Mouse (Mus musculus) forebrain, postnatal 0 days (tissue): ENCODE measurements around the gene Ern1. TPM values are rescaled to one million over a fixed set of nuclear protein-coding genes. Genes with fewer than 3 reads are reported as not detected.

Experiments used
- ATAC-seq: fragments of 200-750 bp; cut with Nextera tagmentation; 2 replicates; pipeline ENCODE4 v1.8.0; 2017; ENCODE audit warnings: mild to moderate bottlenecking, moderate library complexity
- DNase-seq: peaks from one replicate; pipeline ENCODE4 v3.0.0-alpha.2; 2015
- H3K27ac ChIP-seq: fragments of 300-500 bp; sonication (generic); 2 replicates; pipeline ENCODE4 v1.5.1; 2014; ENCODE audit warnings: low read depth, mild to moderate bottlenecking, antibody characterized with exemption, low read length, moderate library complexity, mixed read lengths
- H3K27me3 ChIP-seq: fragments of 300-500 bp; sonication (generic); 2 replicates; pipeline ENCODE4 v1.6.1; 2014; ENCODE audit warnings: mild to moderate bottlenecking, low read length, mixed read lengths; ENCODE audit not compliant: insufficient read depth
- H3K36me3 ChIP-seq: fragments of 300-500 bp; sonication (generic); 2 replicates; pipeline ENCODE4 v1.6.1; 2014; ENCODE audit warnings: mild to moderate bottlenecking, moderate library complexity; ENCODE audit not compliant: insufficient read depth
- H3K4me1 ChIP-seq: fragments of 300-500 bp; sonication (generic); 2 replicates; pipeline ENCODE4 v1.6.1; 2014; ENCODE audit warnings: antibody characterized with exemption; ENCODE audit not compliant: insufficient read depth
- H3K4me2 ChIP-seq: fragments of 300-500 bp; sonication (generic); 2 replicates; pipeline ENCODE4 v1.6.1; 2014; ENCODE audit warnings: low read depth, mild to moderate bottlenecking, moderate library complexity
- H3K4me3 ChIP-seq: fragments of 300-500 bp; sonication (generic); 2 replicates; pipeline ENCODE4 v1.5.1; 2014; ENCODE audit warnings: low read depth, low read length, mixed read lengths
- H3K9ac ChIP-seq: fragments of 300-500 bp; sonication (generic); 2 replicates; pipeline ENCODE4 v1.6.1; 2014; ENCODE audit warnings: mild to moderate bottlenecking
- H3K9me3 ChIP-seq: fragments of 300-500 bp; sonication (generic); 2 replicates; pipeline ENCODE4 v1.6.1; 2016; ENCODE audit warnings: low read length
- CTCF ChIP-seq: sonication (generic); IDR thresholded peaks from 2 replicates; pipeline ENCODE4 v1.5.1; 2016; ENCODE audit warnings: antibody characterized with exemption, control low read depth, low read depth
- WGBS: fragments of 180-500 bp; shearing (Covaris S2); extraction: QIAGEN DNeasy Blood & Tissue Kit; methylation state at CpG from one replicate; pipeline ENCODE4 v1.1.7; 2014; 5-methylcytosine and 5-hydroxymethylcytosine counted together
- polyA plus RNA-seq: library from polyadenylated mRNA; unstranded; fragments of >200 nt; fragmentation: Nextera tagmentation; extraction: Ambion mirVana; gene quantifications from 2 replicates; pipeline ENCODE4 v1.2.1, GENCODE M21; 2015
- total RNA-seq: library from RNA; depleted of rRNA; stranded (reverse); fragments of >200 nt; gene quantifications from 2 replicates; pipeline ENCODE4 v1.2.3, GENCODE M21; 2014

Ern1 gene
- total and polyA plus RNA-seq, 2 experiments from 2014 or later = 1.7 to 8.4 TPM

DNA sequence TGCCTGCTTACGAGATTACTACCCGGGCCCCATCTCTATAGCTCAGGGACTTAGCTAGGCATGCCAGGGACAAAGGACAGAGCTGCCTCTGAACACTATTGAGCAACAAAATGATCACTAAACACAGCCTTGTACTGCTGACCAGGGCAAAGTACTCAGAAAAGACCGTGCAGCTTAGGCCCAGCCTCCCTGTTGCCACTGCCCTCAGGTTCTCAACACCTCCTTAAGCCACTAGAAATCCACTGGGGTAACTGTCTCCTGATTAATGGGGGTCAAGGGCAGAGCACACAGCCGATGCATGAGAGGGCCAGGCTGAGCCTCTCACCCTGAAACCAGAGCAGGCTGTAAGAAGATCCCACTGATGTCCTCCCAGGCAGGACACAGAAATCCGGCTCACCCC lies 26.8 kb upstream of the Ern1 start:
- TF ChIP-seq CTCF = no peak
- no peak overlapping the region for H3K4me3 ChIP-seq
- no peak overlapping the region for H3K27ac ChIP-seq
- ATAC-seq (no peak), DNase-seq (no peak)
- no peak overlapping the region for H3K4me2 ChIP-seq
- H3K9ac ChIP-seq = no peak overlapping the region
- no peaks in the 10 kb centered on the region for H3K27me3 ChIP-seq
- H3K4me1 ChIP-seq = no peaks in the 10 kb centered on the region
- H3K9me3 ChIP-seq = no peaks in the 10 kb centered on the region
- 54% methylated on average over 5 of the region's 5 CpGs for WGBS
- peaks cover 10% of the 10 kb centered on the region for H3K36me3 ChIP-seq

DNA sequence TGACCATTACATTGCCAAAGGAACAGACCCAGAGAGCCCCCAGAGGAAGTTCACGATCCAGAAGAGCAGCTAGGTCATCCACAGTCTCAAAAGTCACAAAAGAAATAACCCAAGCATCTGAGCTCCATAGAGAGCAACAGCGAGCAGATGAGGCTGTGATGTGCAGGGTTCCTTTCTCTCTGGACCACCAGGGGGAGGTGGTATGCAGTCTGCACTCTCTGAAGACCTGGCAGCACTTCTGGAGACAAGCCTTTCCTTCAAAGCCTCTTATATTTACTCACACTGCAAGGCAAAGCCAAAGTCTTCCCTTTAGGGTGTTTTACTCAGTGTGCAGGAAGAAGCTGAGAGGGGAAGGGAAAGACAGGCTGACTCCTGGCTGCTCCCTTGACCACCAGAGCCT lies 25.5 kb upstream of the Ern1 start:
- no peak overlapping the region for H3K27ac ChIP-seq
- no peaks in the 10 kb centered on the region for H3K27me3 ChIP-seq
- WGBS = 42% methylated on average over 2 of the region's 2 CpGs
- H3K9me3 ChIP-seq = no peaks in the 10 kb centered on the region
- no peak overlapping the region for H3K4me3 ChIP-seq
- H3K9ac ChIP-seq = no peak overlapping the region
- H3K36me3 ChIP-seq = peaks cover 20% of the 10 kb centered on the region
- H3K4me1 ChIP-seq = no peaks in the 10 kb centered on the region
- no peak overlapping the region for H3K4me2 ChIP-seq
- peak; percentile 80 for TF ChIP-seq CTCF
- peak; percentile 74 for ATAC-seq
- peak; percentile 56 for DNase-seq

DNA sequence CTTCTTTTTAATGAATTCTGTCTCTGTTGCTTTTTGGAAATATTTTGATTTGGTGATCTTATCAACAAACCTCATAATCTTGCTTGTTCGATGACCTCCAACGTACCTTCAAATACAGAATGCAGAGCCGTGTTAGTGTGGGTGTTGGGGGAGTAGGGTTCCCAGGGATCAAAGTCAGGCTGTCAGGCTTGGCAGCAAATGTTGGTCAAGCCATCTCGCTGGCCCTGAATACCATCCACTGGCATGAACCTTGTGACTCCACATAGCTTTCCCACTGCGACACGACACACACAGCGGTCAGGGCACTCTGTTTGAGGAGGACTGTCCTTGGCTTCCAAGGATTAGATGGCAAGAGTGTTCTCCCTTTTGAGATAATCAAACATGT lies 24.3 kb upstream of the Ern1 start:
- Histone ChIP-seq H3K9ac (no peak overlapping the region), H3K27ac (no peak overlapping the region), H3K9me3 (no peaks in the 10 kb centered on the region), H3K4me3 (no peak overlapping the region), H3K27me3 (no peaks in the 10 kb centered on the region), H3K4me2 (no peak overlapping the region), H3K36me3 (peaks cover 20% of the 10 kb centered on the region), H3K4me1 (no peaks in the 10 kb centered on the region)
- DNase-seq = no peak
- ATAC-seq = no peak
- WGBS = 91% methylated on average over 7 of the region's 7 CpGs
- TF ChIP-seq CTCF = no peak

DNA sequence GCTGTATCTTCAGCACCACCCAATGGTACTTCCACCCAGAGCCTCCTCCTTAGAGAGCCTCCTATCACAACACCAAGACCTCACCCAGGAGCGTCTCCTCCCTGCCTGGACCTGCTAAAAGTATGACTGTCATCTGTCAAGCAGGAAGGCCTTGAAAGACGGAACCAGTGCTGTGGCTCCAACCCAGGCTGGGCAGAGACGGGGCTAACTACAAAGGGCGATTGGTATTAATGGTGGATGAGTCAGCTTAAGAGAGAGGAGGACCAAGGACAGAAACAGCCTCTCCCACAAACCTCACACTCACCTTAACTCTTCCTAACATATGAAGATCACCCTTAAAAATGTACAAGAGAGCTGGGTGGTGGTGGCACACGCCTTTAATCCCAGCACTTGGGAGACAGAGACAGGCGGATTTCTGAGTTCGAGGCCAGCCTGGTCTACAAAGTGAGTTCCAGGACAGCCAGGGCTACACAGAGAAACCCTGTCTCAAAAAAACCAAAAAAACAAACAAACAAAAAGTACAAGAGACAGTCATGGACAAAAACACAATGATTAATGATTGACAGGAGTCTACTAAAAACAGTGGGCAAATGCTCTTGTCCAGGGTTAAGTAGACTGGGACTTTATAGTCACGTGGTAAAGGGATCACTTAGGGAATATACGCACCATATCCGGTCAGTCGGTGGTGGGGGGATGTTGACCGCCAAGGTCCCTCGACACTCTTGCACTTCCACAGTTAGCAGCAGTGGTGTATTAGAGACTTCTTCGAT lies 23.8 kb upstream of the Ern1 start:
- H3K4me2 ChIP-seq = no peak overlapping the region
- ATAC-seq (no peak), DNase-seq (no peak)
- no peak overlapping the region for H3K27ac ChIP-seq
- no peaks in the 10 kb centered on the region for H3K27me3 ChIP-seq
- WGBS = 90% methylated on average over 14 of the region's 14 CpGs
- TF ChIP-seq CTCF = no peak
- H3K9ac ChIP-seq = no peak overlapping the region
- H3K4me1 ChIP-seq = no peaks in the 10 kb centered on the region
- no peak overlapping the region for H3K4me3 ChIP-seq
- H3K36me3 ChIP-seq = peaks cover 20% of the 10 kb centered on the region
- H3K9me3 ChIP-seq = no peaks in the 10 kb centered on the region

DNA sequence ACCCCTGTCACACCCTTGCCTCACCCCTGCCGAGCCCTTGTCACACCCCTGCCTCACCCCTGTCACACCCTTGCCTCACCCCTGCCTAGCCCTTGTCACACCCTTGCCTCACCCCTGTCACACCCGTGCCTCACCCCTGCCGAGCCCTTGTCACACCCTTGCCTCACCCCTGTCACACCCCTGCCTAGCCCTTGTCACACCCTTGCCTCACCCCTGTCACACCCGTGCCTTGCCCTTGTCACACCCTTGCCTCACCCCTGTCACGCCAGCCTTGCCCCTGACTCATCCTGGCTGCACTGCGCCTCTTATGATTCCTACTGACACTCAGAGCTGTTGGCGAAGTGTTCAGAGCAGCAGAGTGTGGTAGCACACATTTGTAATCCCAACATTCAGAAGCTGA lies 20.0 kb upstream of the Ern1 start:
- Histone ChIP-seq H3K9me3 (no peaks in the 10 kb centered on the region), H3K4me3 (no peak overlapping the region), H3K4me1 (no peaks in the 10 kb centered on the region), H3K27ac (no peak overlapping the region), H3K4me2 (no peak overlapping the region), H3K36me3 (peaks cover 20% of the 10 kb centered on the region), H3K27me3 (no peaks in the 10 kb centered on the region), H3K9ac (no peak overlapping the region)
- ATAC-seq = no peak
- TF ChIP-seq CTCF = no peak
- 88% methylated on average over 7 of the region's 7 CpGs for WGBS
- no peak for DNase-seq

DNA sequence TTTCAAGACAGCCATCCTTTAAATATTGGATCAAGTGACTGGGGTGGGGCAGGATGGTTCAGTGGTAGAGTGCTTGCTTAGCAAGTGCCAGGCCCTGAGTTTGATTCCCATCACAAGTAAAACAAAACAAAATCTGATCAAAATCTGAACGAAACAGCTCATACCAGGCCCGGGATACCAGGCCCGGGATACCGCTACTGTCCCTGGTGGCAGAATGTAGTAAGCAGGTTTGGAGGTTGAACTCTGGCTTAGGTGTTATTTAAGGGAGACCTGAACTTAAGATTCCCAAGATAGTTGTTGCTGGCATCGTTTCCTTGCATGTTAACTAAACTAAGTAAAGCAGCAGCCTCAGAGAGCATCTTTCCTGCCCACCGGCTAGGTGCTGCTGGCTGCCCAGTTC lies 18.6 kb upstream of the Ern1 start:
- Histone ChIP-seq H3K27me3 (no peaks in the 10 kb centered on the region), H3K9ac (no peak overlapping the region), H3K4me3 (no peak overlapping the region), H3K4me2 (no peak overlapping the region), H3K9me3 (no peaks in the 10 kb centered on the region), H3K36me3 (peaks cover 14% of the 10 kb centered on the region), H3K4me1 (peaks cover 7% of the 10 kb centered on the region), H3K27ac (no peak overlapping the region)
- ATAC-seq (no peak), DNase-seq (no peak)
- TF ChIP-seq CTCF = peak; percentile 35
- 86% methylated on average over 6 of the region's 6 CpGs for WGBS

DNA sequence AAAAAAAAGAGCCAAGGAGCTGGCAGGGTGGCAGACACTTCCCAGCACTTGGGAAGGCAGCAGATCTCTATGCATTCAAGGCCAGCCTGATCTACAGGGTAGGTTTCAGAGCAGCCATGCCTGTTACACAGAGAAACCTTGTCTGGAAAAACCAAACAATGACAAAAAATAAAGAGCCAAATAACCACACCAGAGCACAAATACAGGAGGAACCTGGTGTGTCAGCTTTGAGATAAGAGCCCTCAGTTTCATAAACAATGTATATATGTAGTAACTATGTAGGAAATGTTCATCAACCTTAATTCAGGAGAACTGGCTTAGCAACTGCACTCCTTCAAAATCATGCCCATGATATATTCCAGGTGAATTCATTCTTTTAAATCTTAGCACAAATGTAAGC lies 16.5 kb upstream of the Ern1 start:
- Histone ChIP-seq H3K9ac (no peak overlapping the region), H3K4me1 (peaks cover 7% of the 10 kb centered on the region), H3K4me2 (no peak overlapping the region), H3K4me3 (no peak overlapping the region), H3K27me3 (no peaks in the 10 kb centered on the region), H3K36me3 (peaks cover 6% of the 10 kb centered on the region), H3K27ac (no peak overlapping the region), H3K9me3 (no peaks in the 10 kb centered on the region)
- TF ChIP-seq CTCF = no peak
- no peak for ATAC-seq
- no peak for DNase-seq

DNA sequence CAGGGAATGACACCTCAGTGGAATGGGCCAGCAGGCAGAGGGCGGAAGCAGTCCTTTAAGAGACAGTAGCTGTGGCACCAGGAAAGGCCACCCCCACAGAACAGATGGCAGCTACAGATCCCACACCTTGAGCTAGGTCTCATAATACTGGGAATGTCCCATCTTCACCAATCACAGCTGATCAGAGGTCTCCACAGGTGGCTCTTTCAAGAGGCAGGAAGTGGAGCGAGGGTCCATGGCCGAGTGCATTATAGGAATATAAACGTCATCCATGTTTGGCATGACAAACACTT lies 15.7 kb upstream of the Ern1 start:
- H3K4me2 ChIP-seq = no peak overlapping the region
- no peak for DNase-seq
- no peaks in the 10 kb centered on the region for H3K9me3 ChIP-seq
- TF ChIP-seq CTCF = no peak
- WGBS = 79% methylated on average over 4 of the region's 4 CpGs
- H3K4me3 ChIP-seq = no peak overlapping the region
- H3K27ac ChIP-seq = no peak overlapping the region
- H3K4me1 ChIP-seq = peaks cover 7% of the 10 kb centered on the region
- no peak overlapping the region for H3K9ac ChIP-seq
- no peaks in the 10 kb centered on the region for H3K36me3 ChIP-seq
- no peak for ATAC-seq
- no peaks in the 10 kb centered on the region for H3K27me3 ChIP-seq
